Mouse (Mus musculus): ENCODE measurements around the gene Cbx7. TPM values are rescaled to one million over a fixed set of nuclear protein-coding genes. Genes with fewer than 3 reads are reported as not detected.

Gene Cbx7
- total and polyA plus RNA-seq, 3 experiments: 2.9 to 11.1 TPM; not detected in 1

GRCm38 (mm10) chr15:79929734-79930133, 41.2 kb downstream of the Cbx7 start:
- no peak overlapping the region for H3K4me3 ChIP-seq (ENCODE audit: control insufficient read depth in 1 of 2, insufficient read depth in 1 of 2, low read depth in 2 of 2, low read length in 2 of 2)
- H3K27me3 ChIP-seq (ENCODE audit: control insufficient read depth in 1 of 2, insufficient read depth in 2 of 2, low read length in 2 of 2): no peaks in the 10 kb centered on the region
- no peak overlapping the region for H3K9ac ChIP-seq (ENCODE audit: control insufficient read depth, low read depth, low read length, poor library complexity, severe bottlenecking)
- TF ChIP-seq KAT2A (conservative IDR thresholded peaks at IDR 0.05; ENCODE audit: low read depth, low read length) (no peak), MEF2A (IDR thresholded peaks at IDR 0.05; ENCODE audit: extremely low read depth, insufficient replicate concordance, low read depth, low read length, poor library complexity, severe bottlenecking) (no peak), CTCF (IDR thresholded peaks at IDR 0.05 in 2 of 3, conservative IDR thresholded peaks at IDR 0.05 in 1 of 3; ENCODE audit: control insufficient read depth in 1 of 3, insufficient read depth in 1 of 3, low read depth in 2 of 3, low read length in 3 of 3, poor library complexity in 1 of 3, severe bottlenecking in 1 of 3) (no peak), CHD1 (IDR thresholded peaks at IDR 0.05; ENCODE audit: low read depth, low read length) (no peak), UBTF (IDR thresholded peaks at IDR 0.05; ENCODE audit: borderline replicate concordance, insufficient read depth, low read depth, low read length) (no peak), TBP (IDR thresholded peaks at IDR 0.05; ENCODE audit: low read depth, low read length) (no peak), SMC3 (IDR thresholded peaks at IDR 0.05; ENCODE audit: low read depth, low read length) (no peak), ETS1 (IDR thresholded peaks at IDR 0.05; ENCODE audit: low read depth, low read length) (no peak), EP300 (IDR thresholded peaks at IDR 0.05; ENCODE audit: low read depth in 1 of 2, low read length in 2 of 2) (no peak), ELF1 (IDR thresholded peaks at IDR 0.05; ENCODE audit: low read depth, low read length) (no peak), BHLHE40 (IDR thresholded peaks at IDR 0.05; ENCODE audit: borderline replicate concordance, low read depth, low read length) (no peak), HCFC1 (IDR thresholded peaks at IDR 0.05; ENCODE audit: low read depth, low read length) (no peak), CHD2 (IDR thresholded peaks at IDR 0.05; ENCODE audit: low read length) (no peak), ZNF384 (IDR thresholded peaks at IDR 0.05; ENCODE audit: low read depth, low read length) (no peak), TAL1 (IDR thresholded peaks at IDR 0.05; ENCODE audit: low read length) (no peak)
- H3K9me3 ChIP-seq (replicated peaks; ENCODE audit: insufficient read depth, low read length): no peaks in the 10 kb centered on the region
- DNase-seq (ENCODE audit: low read depth, low spot score): no peak
- H3K79me2 ChIP-seq (ENCODE audit: control insufficient read depth, insufficient read depth, low read length, poor library complexity): no peaks in the 10 kb centered on the region; the same call in 1 of the 2 replicates
- peaks cover 11 to 30% of the 10 kb centered on the region in 2 experiments for H3K4me1 ChIP-seq (ENCODE audit: control insufficient read depth in 1 of 2, insufficient read depth in 2 of 2, low read length in 2 of 2)
- H3K36me3 ChIP-seq (ENCODE audit: control insufficient read depth in 1 of 2, insufficient read depth in 2 of 2, low read length in 2 of 2): peaks cover 0 to 10% of the 10 kb centered on the region in 2 experiments; a peak in 2 of 4 replicates
- no peak overlapping the region for H3K27ac ChIP-seq (ENCODE audit: control insufficient read depth, low read depth, low read length)

GRCm38 (mm10) chr15:79928736-79929135, 42.2 kb downstream of the Cbx7 start:
- H3K79me2 ChIP-seq (ENCODE audit: control insufficient read depth, insufficient read depth, low read length, poor library complexity): no peaks in the 10 kb centered on the region; the same call in 1 of the 2 replicates
- no peak overlapping the region; a peak in 1 of 4 replicates for H3K4me3 ChIP-seq (ENCODE audit: control insufficient read depth in 1 of 2, insufficient read depth in 1 of 2, low read depth in 2 of 2, low read length in 2 of 2)
- no peaks in the 10 kb centered on the region for H3K9me3 ChIP-seq (replicated peaks; ENCODE audit: insufficient read depth, low read length)
- H3K27ac ChIP-seq (ENCODE audit: control insufficient read depth, low read depth, low read length): peak overlapping the region; percentile 84
- H3K4me1 ChIP-seq (ENCODE audit: control insufficient read depth in 1 of 2, insufficient read depth in 2 of 2, low read length in 2 of 2): peaks cover 11 to 28% of the 10 kb centered on the region in 2 experiments
- H3K9ac ChIP-seq (ENCODE audit: control insufficient read depth, low read depth, low read length, poor library complexity, severe bottlenecking): peak overlapping the region; percentile 72
- DNase-seq (ENCODE audit: low read depth, low spot score): peak; percentile 54
- peaks cover 0 to 9% of the 10 kb centered on the region in 2 experiments; a peak in 2 of 4 replicates for H3K36me3 ChIP-seq (ENCODE audit: control insufficient read depth in 1 of 2, insufficient read depth in 2 of 2, low read length in 2 of 2)
- H3K27me3 ChIP-seq (ENCODE audit: control insufficient read depth in 1 of 2, insufficient read depth in 2 of 2, low read length in 2 of 2): no peaks in the 10 kb centered on the region
- TF ChIP-seq ETS1 (IDR thresholded peaks at IDR 0.05; ENCODE audit: low read depth, low read length) (no peak), CTCF (IDR thresholded peaks at IDR 0.05 in 2 of 3, conservative IDR thresholded peaks at IDR 0.05 in 1 of 3; ENCODE audit: control insufficient read depth in 1 of 3, insufficient read depth in 1 of 3, low read depth in 2 of 3, low read length in 3 of 3, poor library complexity in 1 of 3, severe bottlenecking in 1 of 3) (no peak), BHLHE40 (IDR thresholded peaks at IDR 0.05; ENCODE audit: borderline replicate concordance, low read depth, low read length) (no peak), ZC3H11A (IDR thresholded peaks at IDR 0.05; ENCODE audit: low read depth, low read length) (no peak), TAL1 (IDR thresholded peaks at IDR 0.05; ENCODE audit: low read length) (no peak), HCFC1 (IDR thresholded peaks at IDR 0.05; ENCODE audit: low read depth, low read length) (no peak), EP300 (IDR thresholded peaks at IDR 0.05; ENCODE audit: low read depth in 1 of 2, low read length in 2 of 2) (no peak), MYB (IDR thresholded peaks at IDR 0.05; ENCODE audit: low read depth, low read length) (no peak), UBTF (IDR thresholded peaks at IDR 0.05; ENCODE audit: borderline replicate concordance, insufficient read depth, low read depth, low read length) (no peak), GATA1 (IDR thresholded peaks at IDR 0.05; ENCODE audit: low read depth, low read length) (no peak), POLR2A (IDR thresholded peaks at IDR 0.05; ENCODE audit: control insufficient read depth in 1 of 2, insufficient read depth in 1 of 2, low read depth in 1 of 2, low read length in 2 of 2, poor library complexity in 1 of 2) (no peak), JUND (IDR thresholded peaks at IDR 0.05; ENCODE audit: low read depth, low read length) (no peak), CHD1 (IDR thresholded peaks at IDR 0.05; ENCODE audit: low read depth, low read length) (no peak), POLR2AphosphoS5 (IDR thresholded peaks at IDR 0.05; ENCODE audit: borderline replicate concordance, low read depth, low read length) (no peak), MAZ (IDR thresholded peaks at IDR 0.05; ENCODE audit: low read depth, low read length) (no peak), POLR2AphosphoS2 (IDR thresholded peaks at IDR 0.05; ENCODE audit: low read length) (no peak)

All from MEL (cell line).